Comparison of ENCODE assay signal across 7 mouse cellular contexts in genomic region chr11:116101931-116102381, GRCm38 (mm10). TPM values are rescaled to one million over a fixed set of nuclear protein-coding genes. Genes with fewer than 3 reads are reported as not detected.
DNase-seq lines count a peak whose midpoint lies in the region; ATAC-seq and TF ChIP-seq lines count a peak whose summit lies in the region.

No protein-coding gene starts in this region.

- in situ Hi-C loops in ES-E14 (cut with MboI; ENCODE audit: low sequenced_read_pairs in 2 of 2, unreplicated experiment in 2 of 2): no loop called here

- no peaks in the 10 kb centered on the region for H3K27me3 ChIP-seq in heart, adult 2 months (ENCODE audit: control insufficient read depth, insufficient read depth, low read length)
- no peaks in the 10 kb centered on the region for H3K27me3 ChIP-seq in kidney, adult 2 months (replicated peaks; ENCODE audit: control insufficient read depth, insufficient read depth, low read length)

- TF ChIP-seq CTCF in brain, embryonic 14.5 days (IDR thresholded peaks at IDR 0.05; ENCODE audit: borderline replicate concordance, extremely low read depth, insufficient read depth, insufficient read length): no peak
- TF ChIP-seq CTCF in heart, adult 2 months (IDR thresholded peaks at IDR 0.05): peak; percentile 17; the same call in 1 of the 2 replicates
- no peak for TF ChIP-seq CTCF in kidney, adult 2 months (conservative IDR thresholded peaks at IDR 0.05; ENCODE audit: insufficient read depth, insufficient read length, low read depth, low read length)

- peaks cover 10 to 21% of the 10 kb centered on the region in 2 experiments for H3K4me1 ChIP-seq in ES-E14 (ENCODE audit: control insufficient read depth in 2 of 2, insufficient read depth in 2 of 2, low read length in 2 of 2, poor library complexity in 1 of 2)
- H3K4me1 ChIP-seq in heart, adult 2 months (ENCODE audit: control insufficient read depth, insufficient read depth, low read length): peaks cover 52% of the 10 kb centered on the region
- peaks cover 56% of the 10 kb centered on the region for H3K4me1 ChIP-seq in kidney, adult 2 months (ENCODE audit: control insufficient read depth, insufficient read depth, low read length)

- DNase-seq in ES-E14 (ENCODE audit: low read depth, low spot score): no peak
- DNase-seq in brain, embryonic 14.5 days (ENCODE audit: low read depth): peak; percentile 92
- peak; percentile 82 to 88 for DNase-seq in heart, adult 2 months
- peak; percentile 76 for DNase-seq in kidney, adult 2 months
- DNase-seq in lung, postnatal 10 days: peak; percentile 66
- no peak for DNase-seq in thymus, postnatal 0 days (ENCODE audit: low spot score)

- no peaks in the 10 kb centered on the region for H3K36me3 ChIP-seq in ES-E14 (ENCODE audit: control insufficient read depth, insufficient read depth, low read length, poor library complexity, severe bottlenecking)
- H3K36me3 ChIP-seq in heart, adult 2 months (ENCODE audit: control insufficient read depth, insufficient read depth, low read length): peaks cover 27% of the 10 kb centered on the region
- H3K36me3 ChIP-seq in kidney, adult 2 months (ENCODE audit: control insufficient read depth, insufficient read depth, low read length): peaks cover 2% of the 10 kb centered on the region; the same call in 1 of the 2 replicates

- TF ChIP-seq EP300 in heart, adult 2 months (IDR thresholded peaks at IDR 0.05; ENCODE audit: insufficient read depth, low read depth, low read length): no peak; the same call in 1 of the 2 replicates

- TF ChIP-seq POLR2A in brain, embryonic 14.5 days (IDR thresholded peaks at IDR 0.05; ENCODE audit: borderline replicate concordance, extremely low read depth, insufficient read depth, insufficient read length, poor library complexity, severe bottlenecking): no peak
- 0 out of 2 replicates have a peak, but pooled peaks have one; percentile 38 for TF ChIP-seq POLR2A in heart, adult 2 months (IDR thresholded peaks at IDR 0.05; ENCODE audit: insufficient read depth, low read depth, low read length)
- TF ChIP-seq POLR2A in kidney, adult 2 months (IDR thresholded peaks at IDR 0.05; ENCODE audit: low read depth, low read length): no peak

- H3K9me3 ChIP-seq in ES-E14 (ENCODE audit: control insufficient read depth, insufficient read depth, low read depth, low read length): no peaks in the 10 kb centered on the region

- ATAC-seq in inflammation-experienced regulatory T-cells, adult 6 months: no peak

- H3K79me2 ChIP-seq in heart, adult 2 months (replicated peaks; ENCODE audit: control insufficient read depth, insufficient read depth, low read length): no peaks in the 10 kb centered on the region

- H3K27ac ChIP-seq in ES-E14 (ENCODE audit: insufficient read depth, low read depth, low read length, poor library complexity, severe bottlenecking): peak overlapping the region; percentile 19; the same call in 1 of the 2 replicates
- peak overlapping the region; percentile 97 for H3K27ac ChIP-seq in heart, adult 2 months
- H3K27ac ChIP-seq in kidney, adult 2 months (ENCODE audit: insufficient read depth, low read depth, low read length): peak overlapping the region; percentile 83

- intact Hi-C loops in heart, adult 2 months (cut with DNase I): no loop called here

- H3K4me3 ChIP-seq in ES-E14 (ENCODE audit: insufficient read depth in 1 of 2, low read depth in 1 of 2, low read length in 2 of 2, poor library complexity in 1 of 2, severe bottlenecking in 1 of 2): 0 out of 4 replicates have a peak overlapping the region, but pooled peaks of 1 of the 2 experiments have one; percentile 7
- no peak overlapping the region for H3K4me3 ChIP-seq in heart, adult 2 months
- peak overlapping the region; percentile 26 for H3K4me3 ChIP-seq in kidney, adult 2 months (ENCODE audit: insufficient read depth, low read depth, low read length)

- WGBS in heart, adult 2 months: 12% methylated on average over 11 of the region's 11 CpGs
- WGBS in kidney, adult 2 months: 7% methylated on average over 11 of the region's 11 CpGs

- H3K9ac ChIP-seq in ES-E14 (ENCODE audit: insufficient read depth, low read depth, low read length, poor library complexity, severe bottlenecking): no peak overlapping the region
- peak overlapping the region; percentile 55 for H3K9ac ChIP-seq in heart, adult 2 months (ENCODE audit: low read depth, low read length)

TF ChIP-seq in ES-E14, 5 proteins besides CTCF, POLR2A, EP300 and RAD21:
- TF ChIP-seq MAFK (IDR thresholded peaks at IDR 0.05; ENCODE audit: insufficient read depth, low read depth, low read length) (no peak), ZNF384 (IDR thresholded peaks at IDR 0.05; ENCODE audit: low read depth, low read length) (no peak), CHD2 (IDR thresholded peaks at IDR 0.05; ENCODE audit: low read depth, low read length) (no peak), HCFC1 (IDR thresholded peaks at IDR 0.05; ENCODE audit: borderline replicate concordance, insufficient read depth, low read length) (no peak), ZC3H11A (IDR thresholded peaks at IDR 0.05; ENCODE audit: borderline replicate concordance, low read depth, low read length) (no peak)

RNA-seq across cellular contexts. Expression of gene Wbp2, which starts 15.2 kb away (rescaled TPM):
- 16.9 and 20.1 TPM in 2 replicates for total RNA-seq in ES-E14 (2012; rRNA removed)
- 142 and 148 TPM in 2 replicates for polyA plus RNA-seq in brain, embryonic 14.5 days (2012; rRNA removed)
- total RNA-seq in heart, adult 2 months (2021): 100 to 1,000 TPM in 1 of 2 experiments, 10 to 100 TPM in 1; 91.0 to 108 TPM
- 151 and 176 TPM in 2 replicates for polyA plus RNA-seq in heart, adult 2 months (2012; rRNA removed)
- 391 and 392 TPM in 2 replicates for polyA plus RNA-seq in kidney, adult 2 months (2012; rRNA removed)
- polyA plus RNA-seq in inflammation-experienced regulatory T-cells, adult 6 months (2017; shearing (Covaris generic)): 100 to 1,000 TPM; 153 to 156 (median 154) TPM
- 75.1 and 97.4 TPM in 2 replicates for polyA plus RNA-seq in thymus, postnatal 0 days (2015; fragmentation: Nextera tagmentation; extraction: Ambion mirVana)

RNA-seq across cellular contexts. Expression of gene Unc13d, which starts 24.2 kb away (rescaled TPM):
- total RNA-seq in ES-E14 (2012; rRNA removed): 13.3 and 14.2 TPM in 2 replicates
- 0.97 and 1.1 TPM in 2 replicates for polyA plus RNA-seq in brain, embryonic 14.5 days (2012; rRNA removed)
- total RNA-seq in heart, adult 2 months (2021): 1 to 10 TPM in 1 of 2 experiments, under 1 TPM in 1; 0.55 to 1.5 TPM
- polyA plus RNA-seq in heart, adult 2 months (2012; rRNA removed): 1.1 and 1.7 TPM in 2 replicates
- 1.1 and 2.4 TPM in 2 replicates for polyA plus RNA-seq in kidney, adult 2 months (2012; rRNA removed)
- 100 to 1,000 TPM in 1 of 3 experiments, 10 to 100 TPM in 2; 80.1 to 128 (median 81.9) TPM for polyA plus RNA-seq in inflammation-experienced regulatory T-cells, adult 6 months (2017; shearing (Covaris generic))
- polyA plus RNA-seq in thymus, postnatal 0 days (2015; fragmentation: Nextera tagmentation; extraction: Ambion mirVana): 32.4 and 34.7 TPM in 2 replicates

RNA-seq across cellular contexts. Expression of gene Trim47, which starts 25.1 kb away (rescaled TPM):
- 2.0 and 3.3 TPM in 2 replicates for total RNA-seq in ES-E14 (2012; rRNA removed)
- 4.2 and 5.3 TPM in 2 replicates for polyA plus RNA-seq in brain, embryonic 14.5 days (2012; rRNA removed)
- total RNA-seq in heart, adult 2 months (2021): 10 to 100 TPM; 23.1 to 28.2 TPM
- 23.7 and 29.5 TPM in 2 replicates for polyA plus RNA-seq in heart, adult 2 months (2012; rRNA removed)
- 34.9 and 39.6 TPM in 2 replicates for polyA plus RNA-seq in kidney, adult 2 months (2012; rRNA removed)
- polyA plus RNA-seq in inflammation-experienced regulatory T-cells, adult 6 months (2017; shearing (Covaris generic)): under 1 TPM in 1 of 3 experiments, not detected in 2; 0.39 TPM
- 10.8 and 10.9 TPM in 2 replicates for polyA plus RNA-seq in thymus, postnatal 0 days (2015; fragmentation: Nextera tagmentation; extraction: Ambion mirVana)

RNA-seq across cellular contexts. Expression of gene Trim65, which starts 29.0 kb away (rescaled TPM):
- 0.31 and 0.42 TPM in 2 replicates for total RNA-seq in ES-E14 (2012; rRNA removed)
- 2.2 and 3.4 TPM in 2 replicates for polyA plus RNA-seq in brain, embryonic 14.5 days (2012; rRNA removed)
- total RNA-seq in heart, adult 2 months (2021): 1 to 10 TPM; 6.1 to 8.6 TPM
- 8.8 and 10.8 TPM in 2 replicates for polyA plus RNA-seq in heart, adult 2 months (2012; rRNA removed)
- polyA plus RNA-seq in kidney, adult 2 months (2012; rRNA removed): 9.5 and 9.6 TPM in 2 replicates
- 10 to 100 TPM in 2 of 3 experiments, 1 to 10 TPM in 1; 9.5 to 13.3 (median 11.4) TPM for polyA plus RNA-seq in inflammation-experienced regulatory T-cells, adult 6 months (2017; shearing (Covaris generic))
- 2.6 and 3.1 TPM in 2 replicates for polyA plus RNA-seq in thymus, postnatal 0 days (2015; fragmentation: Nextera tagmentation; extraction: Ambion mirVana)

RNA-seq across cellular contexts. Expression of gene Mrpl38, which starts 36.7 kb away (rescaled TPM):
- 81.1 and 81.3 TPM in 2 replicates for total RNA-seq in ES-E14 (2012; rRNA removed)
- polyA plus RNA-seq in brain, embryonic 14.5 days (2012; rRNA removed): 31.8 and 38.6 TPM in 2 replicates
- total RNA-seq in heart, adult 2 months (2021): 10 to 100 TPM; 56.8 to 59.7 TPM
- polyA plus RNA-seq in heart, adult 2 months (2012; rRNA removed): 42.1 and 55.5 TPM in 2 replicates
- polyA plus RNA-seq in kidney, adult 2 months (2012; rRNA removed): 69.9 and 70.7 TPM in 2 replicates
- 10 to 100 TPM; 14.3 to 30.6 (median 28.0) TPM for polyA plus RNA-seq in inflammation-experienced regulatory T-cells, adult 6 months (2017; shearing (Covaris generic))
- polyA plus RNA-seq in thymus, postnatal 0 days (2015; fragmentation: Nextera tagmentation; extraction: Ambion mirVana): 65.0 and 68.8 TPM in 2 replicates

Comparison
In these comparisons a context has a peak if more than half of its experiments do, and no peak if none do; other contexts are left out.
1. DNase-seq: peak in brain, embryonic 14.5 days (single experiment), heart, adult 2 months (2 of 2), kidney, adult 2 months (single experiment) and lung, postnatal 10 days (single experiment); none in ES-E14 (single experiment) and thymus, postnatal 0 days (single experiment).
2. H3K27ac ChIP-seq: peak in every context shown above with its lines; median percentile 97 in heart, adult 2 months; 83 in kidney, adult 2 months; 19 in ES-E14.